Mouse (Mus musculus) frontal cortex, postnatal 36 days (tissue): Measurements from ENCODE around the gene Adipor1.

ENCODE experiments used
- DNase-seq, 2 experiments: peaks; one replicate each; pipeline ENCODE4 v3.0.0; 2022; ENCODE audit warnings: low spot score in 2 of 2

Adipor1 gene

DNA sequence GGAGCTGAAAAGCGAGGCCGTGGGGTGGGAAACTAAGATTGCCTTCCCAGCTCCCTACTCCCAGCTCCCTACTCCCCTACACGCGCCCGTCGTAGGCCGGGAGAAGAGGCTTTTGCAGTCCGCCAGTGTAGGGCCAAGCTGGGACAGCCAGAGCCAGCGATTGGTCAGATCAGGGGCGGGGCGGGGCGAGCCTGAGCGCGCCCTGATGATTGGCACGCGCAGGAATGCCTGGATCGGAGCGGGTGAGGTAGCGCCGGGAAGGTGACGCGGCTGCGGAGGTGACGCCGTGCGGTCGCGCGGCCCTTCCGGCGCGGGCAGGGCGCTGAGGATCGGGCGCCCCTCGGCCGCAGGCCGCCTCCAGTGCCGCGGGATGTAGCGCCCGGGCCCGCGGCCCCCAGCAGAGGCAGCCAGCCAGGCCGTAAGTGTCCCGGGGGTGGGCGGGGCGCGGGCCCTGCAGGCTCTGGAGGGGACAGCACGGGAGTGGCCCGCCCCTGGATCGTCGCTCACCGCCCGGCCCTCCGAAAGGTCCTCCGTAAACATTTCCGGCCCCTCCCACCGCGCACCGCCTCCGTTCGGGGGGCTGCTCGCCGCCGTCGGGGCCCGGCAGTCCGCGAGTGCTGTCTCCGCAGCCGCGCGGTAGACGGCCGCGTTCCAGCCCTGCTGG is at the start of gene Adipor1:
Gene Adipor1 (plus strand): TSS at position 211 of the 664 bp plus-strand sequence.
- peak; percentile 94 to 98 for DNase-seq

DNA sequence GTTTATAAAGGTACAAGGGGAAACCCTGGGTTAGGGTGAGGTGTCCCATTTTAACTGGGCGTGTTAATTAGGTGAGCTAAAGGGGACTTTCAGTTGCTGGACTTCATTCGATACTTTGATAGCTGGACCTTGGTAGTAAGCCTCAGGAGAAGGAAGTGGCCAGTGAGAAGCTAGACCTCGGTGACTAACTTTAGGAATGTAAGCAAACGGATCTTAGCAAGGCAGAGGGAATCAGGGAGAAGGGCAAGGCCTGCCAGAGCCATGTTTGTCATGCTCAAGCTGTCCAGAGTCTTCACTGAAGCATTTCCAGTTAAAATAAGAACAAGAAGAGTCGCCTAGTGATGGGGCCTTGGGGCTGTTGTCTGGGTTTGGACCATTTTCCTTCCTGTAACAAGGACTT is 49.7 kb upstream of the Adipor1 start:
- DNase-seq = no peak

DNA sequence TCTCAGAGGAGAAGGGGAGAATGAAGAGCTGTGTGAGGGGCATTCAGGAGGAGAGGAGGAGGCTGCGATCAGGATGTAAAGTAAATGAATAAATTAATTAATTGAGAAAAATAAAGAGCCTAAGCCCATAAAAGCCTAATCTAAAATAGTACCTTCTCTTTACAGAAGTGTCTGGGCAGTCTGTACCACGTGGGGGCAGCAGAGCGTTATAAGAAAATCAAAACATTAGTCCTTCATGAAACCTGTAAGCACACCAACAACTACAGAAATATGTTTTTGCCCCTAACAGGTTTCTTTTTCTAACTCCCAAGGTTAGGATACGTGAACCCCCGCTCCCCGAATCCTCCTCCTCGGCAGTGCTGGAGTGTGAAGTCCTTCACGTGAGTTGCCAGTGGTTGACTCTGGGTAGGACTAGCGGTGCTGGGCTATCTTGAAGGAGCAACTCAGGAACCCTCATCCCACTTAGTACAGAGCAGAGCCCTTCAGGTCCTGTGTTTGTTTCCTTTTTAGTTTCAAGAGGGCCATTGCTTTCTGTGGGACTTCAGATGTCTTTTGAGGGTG is 46.3 kb upstream of the Adipor1 start:
- DNase-seq = peak; percentile 52 to 74

DNA sequence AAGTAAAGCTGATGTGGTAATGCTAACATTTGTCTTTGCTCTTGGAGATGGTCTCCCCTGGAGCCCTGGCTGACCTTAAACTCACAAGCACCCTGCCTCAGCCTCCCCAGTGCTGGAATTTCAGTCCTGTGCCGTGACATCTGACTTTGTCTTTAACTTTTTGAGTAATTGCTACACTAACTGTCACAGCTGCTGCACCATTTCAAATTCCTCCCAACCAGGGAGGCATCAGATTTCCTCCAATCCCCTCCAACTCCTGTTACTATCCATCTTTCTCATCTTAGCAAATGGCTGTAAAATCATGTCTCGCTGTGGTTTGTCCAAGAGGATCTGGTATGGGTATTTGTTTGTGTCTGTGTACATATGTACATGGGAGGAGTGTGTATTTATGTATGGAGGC is 41.1 kb upstream of the Adipor1 start:
- no peak for DNase-seq

DNA sequence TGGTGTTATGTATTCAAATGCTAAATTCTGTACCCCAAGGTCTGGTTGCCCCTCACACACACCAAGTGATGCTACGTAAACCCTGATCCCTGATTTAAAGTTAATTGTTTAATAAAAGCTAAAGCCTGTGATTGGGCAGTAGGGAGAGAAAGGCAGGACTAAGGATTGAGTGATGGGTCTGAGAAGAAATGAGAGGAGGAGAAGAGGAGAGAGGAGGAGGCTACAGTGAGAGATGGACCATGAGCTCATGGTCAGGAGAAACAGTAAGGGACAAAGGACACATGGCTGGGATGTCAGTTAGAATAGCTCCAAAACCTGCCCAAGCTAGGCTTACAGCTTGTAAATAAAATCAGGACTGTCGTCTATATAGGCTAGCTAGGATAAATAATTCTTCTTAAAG is 34.1 kb upstream of the Adipor1 start:
- no peak for DNase-seq

DNA sequence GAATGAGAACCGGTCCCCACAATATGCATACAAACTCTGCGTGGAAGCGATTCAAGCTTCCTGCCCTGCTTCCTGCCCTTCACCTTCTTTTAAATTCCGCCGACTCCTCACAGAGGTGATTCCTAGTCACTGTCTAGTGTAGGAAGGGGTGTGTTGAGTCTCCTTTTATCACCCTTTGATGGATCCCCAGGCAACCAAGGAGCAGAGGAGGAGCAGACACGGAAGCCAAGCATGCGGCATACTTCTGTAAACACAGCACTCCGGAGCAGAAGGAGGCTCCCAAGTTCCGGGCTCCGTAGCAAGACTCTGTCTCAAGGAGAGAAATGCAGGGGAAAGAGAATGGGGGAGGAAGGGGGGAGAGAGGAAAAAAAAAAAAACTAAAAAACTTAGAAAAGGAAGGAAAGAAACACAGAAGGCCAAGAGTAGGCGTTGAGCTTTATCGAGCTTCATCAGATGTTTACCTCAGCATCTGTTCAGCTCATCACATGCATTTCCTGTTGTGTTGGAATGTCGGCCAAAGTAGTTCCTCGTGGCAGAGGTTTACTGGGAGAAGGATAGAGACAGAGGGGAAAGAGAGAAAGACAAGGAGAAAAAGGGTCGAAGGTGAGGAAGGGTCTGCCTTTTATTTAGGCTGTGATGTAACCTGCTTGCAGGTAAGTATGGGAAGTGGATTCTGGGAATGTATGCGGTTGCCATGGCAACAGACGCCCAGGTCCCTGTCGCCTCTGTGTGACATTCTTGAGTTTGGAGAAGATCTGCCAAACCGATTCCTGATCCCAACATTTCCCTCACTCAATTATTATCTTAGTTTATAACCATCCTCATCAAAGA is 33.2 kb upstream of the Adipor1 start:
- DNase-seq = peak; percentile 13 to 20

DNA sequence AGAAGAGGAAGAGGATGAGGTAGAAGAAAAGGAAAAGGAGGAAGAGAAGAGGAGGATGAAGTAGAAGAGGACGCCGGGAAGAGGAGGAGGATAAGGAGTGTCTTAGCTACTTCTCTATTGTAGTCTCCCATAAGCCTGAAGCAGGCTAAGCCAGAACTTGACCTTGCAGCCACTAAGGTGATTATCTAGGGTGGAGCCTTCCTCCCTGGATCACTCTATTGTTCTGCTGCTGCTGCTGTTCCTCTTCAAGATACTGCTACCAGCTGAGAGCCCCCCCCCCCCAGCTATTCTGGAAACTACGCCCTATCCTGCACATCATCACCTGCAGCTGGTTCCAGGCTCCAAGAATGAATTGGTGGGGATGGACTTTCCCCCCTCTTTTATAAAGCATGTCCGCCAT is 30.6 kb upstream of the Adipor1 start:
- DNase-seq = no peak

DNA sequence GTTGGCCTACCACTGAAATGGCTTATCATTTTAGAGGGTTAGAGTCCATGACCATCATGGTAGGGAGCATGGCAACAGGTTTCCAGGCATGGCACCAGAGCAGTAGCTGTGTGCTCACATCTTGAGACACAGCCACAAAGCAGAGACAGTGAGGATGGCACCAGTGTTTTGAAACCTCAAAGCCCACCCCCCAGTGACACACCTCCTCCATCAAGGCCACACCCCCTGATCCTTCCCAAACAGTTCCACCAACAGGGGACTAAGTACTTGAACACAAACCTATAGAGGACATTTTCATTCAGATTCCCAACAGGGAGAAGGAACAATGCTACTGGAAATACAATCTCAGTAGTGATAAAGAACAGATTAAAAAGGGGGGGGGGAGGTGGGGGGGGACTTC is 30.0 kb upstream of the Adipor1 start:
- no peak for DNase-seq

DNA sequence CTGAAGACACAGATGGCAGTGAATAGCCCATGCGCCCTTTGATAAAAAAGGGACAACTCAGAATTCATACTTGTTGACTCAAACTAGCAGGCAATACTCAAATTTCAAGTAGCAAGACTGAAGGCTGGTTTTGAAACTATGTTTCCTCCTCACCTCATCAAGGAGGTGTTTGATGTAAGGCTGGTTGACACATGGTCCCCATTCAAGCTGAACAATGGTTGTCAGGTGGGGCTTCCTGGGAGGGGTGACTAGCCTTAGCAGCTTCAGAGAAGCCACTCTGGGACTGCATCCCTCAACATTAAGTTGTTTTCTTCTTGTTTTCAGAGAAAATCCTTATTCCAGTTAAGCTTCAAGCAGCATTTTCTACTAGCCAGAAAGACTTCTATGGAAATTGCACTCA is 29.5 kb upstream of the Adipor1 start, which contains the start of gene 4933406M09Rik:
Gene 4933406M09Rik (plus strand): TSS at position 275 of the 400 bp plus-strand sequence.
- no peak for DNase-seq

DNA sequence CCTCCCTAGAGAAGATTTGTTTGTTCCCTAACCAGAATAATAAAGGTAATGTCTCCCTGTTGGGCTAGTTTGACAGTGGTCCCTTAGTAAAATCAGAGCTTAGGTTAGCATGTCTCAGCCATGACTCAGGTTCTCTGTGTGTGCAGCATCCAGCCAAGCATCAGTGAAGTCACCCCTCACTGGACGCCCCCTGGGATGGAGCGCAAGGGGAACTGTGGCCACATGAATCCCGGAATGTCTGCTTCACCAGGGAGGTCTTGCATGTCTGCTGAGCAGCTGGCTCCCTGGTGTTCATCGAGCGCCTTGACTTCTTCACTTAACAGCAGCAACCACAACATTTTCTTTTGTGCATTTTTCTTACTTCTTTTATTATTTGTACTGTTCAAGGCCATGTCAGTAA is 21.4 kb upstream of the Adipor1 start:
- no peak for DNase-seq

DNA sequence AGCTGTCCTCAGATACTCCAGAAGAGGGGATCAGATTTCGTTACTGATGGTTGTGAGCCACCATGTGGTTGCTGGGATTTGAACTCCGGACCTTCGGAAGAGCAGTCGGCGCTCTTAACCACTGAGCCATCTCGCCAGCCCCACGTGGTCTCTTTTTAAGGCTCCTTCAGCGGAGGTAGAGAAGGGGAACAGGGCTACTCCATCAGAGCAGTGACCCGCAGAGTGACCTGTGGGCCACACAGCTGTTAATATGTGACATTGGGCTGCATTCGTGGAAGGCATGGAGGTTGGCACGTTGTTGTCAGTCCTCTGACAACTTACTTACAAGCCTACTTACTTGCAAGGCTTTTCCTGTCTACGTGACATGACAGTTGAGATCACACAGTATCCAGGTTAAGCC is 17.0 kb upstream of the Adipor1 start:
- no peak for DNase-seq

DNA sequence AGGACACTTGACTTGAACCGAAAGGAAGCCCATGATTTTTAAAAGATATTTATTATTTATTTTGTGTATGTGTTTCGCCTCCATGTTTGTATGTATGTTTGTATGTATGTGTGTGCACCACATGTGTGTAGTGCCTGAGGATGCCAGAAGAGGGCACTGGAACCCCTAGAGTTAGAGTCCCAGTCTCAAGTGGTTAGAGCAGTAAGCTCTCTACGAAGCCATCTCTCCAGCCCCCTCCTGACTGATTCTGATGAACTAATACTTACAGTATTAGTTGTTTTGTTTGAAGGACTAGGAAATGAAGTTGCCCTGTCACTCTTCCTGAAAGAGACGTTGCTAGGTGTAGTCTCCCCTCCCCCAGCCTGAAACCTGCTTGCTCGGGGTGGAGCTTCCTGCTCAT is 15.4 kb upstream of the Adipor1 start:
- DNase-seq = no peak

DNA sequence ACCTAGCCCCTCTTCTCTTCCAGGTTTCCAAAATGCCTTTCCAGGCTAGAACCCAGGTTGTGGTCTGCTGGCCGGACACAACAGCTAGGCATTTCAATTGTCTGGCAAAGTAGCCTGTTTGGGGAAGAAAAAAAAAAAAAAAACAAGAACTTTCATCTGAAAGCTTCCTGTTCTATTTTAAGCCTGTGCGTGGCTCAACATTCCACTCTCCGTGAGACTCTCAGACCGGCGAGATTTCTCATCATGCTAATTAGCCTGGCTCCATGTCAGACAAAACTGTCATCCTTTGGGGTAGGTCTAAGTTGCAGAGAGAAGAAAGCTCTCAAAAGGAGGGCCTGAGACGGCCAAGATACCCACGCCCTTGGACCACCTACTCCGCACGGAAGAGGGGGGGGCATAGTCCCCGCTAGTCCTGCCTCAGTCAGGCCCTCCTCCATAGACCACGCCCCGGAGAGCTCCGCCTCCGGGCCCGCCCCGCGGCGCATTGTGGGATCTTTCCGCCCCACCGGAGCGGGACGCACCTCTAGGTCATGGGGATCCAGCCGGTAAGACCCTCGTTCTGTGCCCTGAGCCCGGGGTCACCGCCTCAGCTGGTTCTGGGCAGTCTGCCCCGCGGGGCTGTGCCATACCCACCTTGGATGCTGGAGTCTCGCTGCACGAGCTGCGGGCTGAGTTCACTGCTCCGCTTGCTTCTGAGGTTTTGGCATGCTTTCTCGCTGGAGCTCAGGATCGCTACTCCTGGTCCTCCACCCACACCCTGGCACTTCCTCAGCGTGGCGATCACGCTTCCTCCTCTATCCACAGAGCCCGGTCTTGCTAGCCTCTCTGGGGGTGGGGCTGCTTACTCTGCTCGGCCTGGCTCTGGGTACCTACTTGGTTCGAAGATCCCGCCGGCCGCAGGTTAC is 9.4 kb upstream of the Adipor1 start, which contains the start of gene Cyb5r1:
Gene Cyb5r1 (plus strand): TSS at position 51 of the 905 bp plus-strand sequence.
- peak; percentile 71 to 72 for DNase-seq

DNA sequence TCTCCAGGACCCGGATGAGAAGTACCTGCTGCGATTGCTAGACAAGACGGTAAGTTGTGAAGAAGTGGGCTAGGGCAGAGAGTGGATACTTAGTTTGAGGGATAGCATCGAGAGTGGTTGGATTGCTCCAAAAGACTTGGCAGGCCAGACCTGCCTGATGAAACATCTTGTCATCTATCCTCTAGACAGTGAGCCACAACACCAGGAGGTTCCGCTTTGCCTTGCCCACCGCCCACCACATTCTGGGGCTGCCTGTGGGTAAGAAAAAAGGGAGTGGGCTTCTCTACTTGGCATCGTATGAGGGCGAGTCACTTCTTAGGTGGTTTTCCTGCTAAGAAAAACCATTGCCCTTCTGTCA is 8.8 kb upstream of the Adipor1 start:
- DNase-seq = no peak

DNA sequence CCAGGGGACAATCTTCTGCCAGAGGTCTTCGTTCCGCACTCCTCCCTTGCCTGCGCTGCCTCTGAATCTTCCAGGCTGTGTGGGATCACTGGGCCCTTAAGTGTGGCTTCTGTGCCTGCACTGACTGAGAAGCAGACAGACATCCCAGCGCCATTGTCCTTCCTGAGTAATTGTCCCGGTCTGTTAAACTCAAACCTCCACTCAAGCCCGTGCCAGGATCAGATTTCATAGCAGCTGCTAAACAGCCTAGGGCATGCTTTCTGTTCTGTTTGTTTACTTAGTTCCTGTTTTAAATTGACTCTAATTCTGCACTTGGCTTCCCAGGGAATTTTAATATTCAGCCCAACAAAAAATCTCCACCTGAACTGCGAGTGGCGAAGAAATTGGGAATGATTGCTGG is 7.1 kb upstream of the Adipor1 start:
- DNase-seq = no peak

DNA sequence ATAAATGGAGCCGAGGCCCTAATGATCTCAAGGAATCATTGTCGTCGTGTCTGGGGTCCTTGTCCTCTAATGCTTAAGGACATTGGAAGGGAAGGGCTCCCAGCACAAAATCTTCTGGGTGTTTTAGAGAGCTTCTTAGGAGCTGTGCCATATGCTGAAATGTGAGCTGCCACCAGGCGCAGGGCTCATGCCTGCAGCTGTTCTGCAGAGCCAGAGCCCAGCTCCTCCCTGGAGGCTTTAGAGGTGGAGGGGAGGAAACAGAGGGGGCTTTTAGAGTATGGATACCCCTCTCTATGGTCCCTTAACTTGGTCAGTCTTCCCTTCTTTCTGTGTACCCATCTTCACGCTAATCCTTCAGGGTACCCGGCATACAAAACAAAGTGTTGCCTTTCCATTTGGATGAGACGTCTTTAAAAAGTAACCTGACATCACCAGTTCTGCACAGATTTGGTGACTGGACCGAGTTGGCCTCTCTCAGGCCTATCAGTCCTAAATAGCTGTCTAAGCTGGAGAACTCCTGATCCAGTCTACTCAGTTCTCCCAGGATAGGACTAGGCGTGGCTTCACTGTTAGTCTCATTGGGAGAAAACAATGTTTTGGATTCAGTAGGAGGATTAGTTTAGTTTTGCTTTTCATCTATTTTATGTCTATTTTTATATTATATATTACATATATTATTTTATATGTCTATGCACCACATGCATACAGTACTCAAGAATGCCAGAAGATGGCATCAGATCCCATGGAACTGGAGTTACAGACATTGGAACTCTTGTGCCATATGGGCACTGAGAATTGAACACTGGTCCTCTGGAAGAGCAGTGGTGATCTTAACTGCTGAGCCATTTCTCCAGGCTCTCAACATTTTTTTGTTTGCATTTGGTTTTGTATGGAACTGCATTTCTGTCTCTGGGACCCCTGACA is 3.2 kb upstream of the Adipor1 start:
- no peak for DNase-seq

DNA sequence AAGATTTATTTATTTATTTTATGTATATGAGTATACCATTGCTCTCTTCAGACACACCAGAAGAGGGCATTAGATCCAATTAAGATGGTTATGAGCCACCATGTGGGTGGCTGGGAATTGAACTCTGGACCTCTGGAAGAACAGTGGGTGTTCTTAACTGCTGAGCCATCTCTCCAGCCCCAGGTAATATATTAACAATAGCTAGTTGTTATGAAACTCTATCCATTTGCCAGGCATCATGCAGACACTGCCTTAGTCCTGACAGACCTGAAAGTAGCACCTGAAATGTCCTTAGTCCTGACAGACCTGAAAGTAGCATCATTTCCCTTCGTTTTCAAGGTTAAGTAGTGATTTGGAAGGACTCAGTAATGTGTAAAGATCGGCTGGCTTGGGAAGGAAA is 1.1 kb upstream of the Adipor1 start:
- DNase-seq = no peak

DNA sequence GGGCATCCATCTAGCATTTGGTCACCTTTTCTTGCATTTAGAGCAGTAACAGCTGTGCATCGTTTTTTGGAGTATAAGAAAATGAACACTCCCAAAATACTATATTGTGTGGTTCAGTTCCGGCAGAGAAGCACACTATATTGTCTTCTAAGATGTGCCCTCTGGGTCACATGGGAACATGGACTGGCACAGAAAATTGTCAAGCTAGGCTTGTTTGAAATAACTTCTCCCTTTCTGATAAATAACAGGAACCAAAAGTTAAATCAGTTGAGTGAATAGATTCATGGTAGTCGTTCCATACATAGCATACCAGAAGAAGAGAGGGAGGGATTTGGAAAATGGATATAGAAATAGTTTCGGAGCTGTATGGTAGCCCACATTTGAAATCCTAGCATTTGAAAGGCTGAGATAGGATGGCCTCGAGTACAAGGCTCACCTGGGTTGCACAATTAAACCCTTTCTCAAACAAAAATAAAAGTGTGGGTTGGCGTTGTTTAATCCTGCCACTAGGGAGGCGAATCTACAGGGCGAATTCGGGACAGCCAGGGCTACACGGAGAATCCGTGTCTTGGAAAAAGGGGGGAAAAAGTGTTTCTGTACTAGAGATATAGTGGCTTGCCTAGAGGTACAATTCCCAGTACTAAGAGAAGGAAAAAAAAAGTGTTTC is 544 bp upstream of the Adipor1 start:
- no peak for DNase-seq

DNA sequence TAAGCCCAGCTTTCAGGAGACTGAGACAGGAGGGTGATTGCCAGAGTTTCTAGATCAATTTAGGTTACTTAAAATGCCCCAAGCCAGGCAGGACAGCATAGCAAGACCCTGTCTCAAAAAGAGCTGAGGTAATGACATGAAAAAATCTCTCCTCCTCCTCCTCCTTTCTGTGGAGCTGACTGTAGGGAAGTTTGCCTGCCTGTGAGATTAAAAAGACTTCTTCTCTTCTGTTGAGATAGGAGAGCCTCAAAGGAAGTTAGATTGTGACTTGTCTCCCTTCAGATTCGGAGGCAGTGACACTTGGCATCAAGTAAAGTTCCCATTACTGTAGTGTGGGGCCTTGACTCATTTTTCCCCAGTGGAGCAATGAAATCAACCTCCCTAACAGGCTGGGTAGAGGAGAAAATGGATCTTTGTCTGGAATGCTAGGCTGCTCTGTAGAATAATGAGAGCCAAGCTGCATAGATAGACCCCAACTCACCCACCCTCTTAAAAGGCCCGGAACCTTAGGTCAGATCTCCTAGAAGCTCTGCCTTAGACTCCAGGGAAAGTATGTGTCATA is 3.3 kb downstream of the Adipor1 start:
- DNase-seq = no peak

DNA sequence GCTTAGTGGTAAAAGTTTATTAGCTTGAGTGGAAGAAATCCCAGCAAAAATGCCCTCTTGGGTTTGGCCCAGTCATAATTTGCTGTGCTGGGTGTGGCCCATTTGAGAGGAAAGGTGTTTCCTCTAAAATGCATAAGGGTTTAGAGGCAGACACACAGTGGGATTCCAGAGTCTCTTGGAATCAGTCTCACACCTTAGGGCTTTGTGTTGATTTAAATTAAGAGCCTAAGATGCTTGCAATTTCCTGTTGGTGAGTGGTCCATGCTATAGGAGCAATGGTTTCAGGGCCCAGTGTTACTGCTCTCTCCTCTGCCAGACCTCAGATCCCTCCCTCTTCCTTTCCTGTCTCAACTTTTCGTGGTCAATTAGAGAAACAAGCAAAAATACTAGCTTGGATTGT is 4.0 kb downstream of the Adipor1 start:
- DNase-seq = no peak
